Mouse (Mus musculus) urinary bladder, postnatal 36 days (tissue): ENCODE measurements around the gene 1700025G04Rik.

Source experiments
- DNase-seq, 2 experiments: peaks; one replicate each; pipeline ENCODE4 v3.0.0; 2022; ENCODE audit warnings: low spot score in 2 of 2, mixed read lengths in 1 of 2

1700025G04Rik gene

GRCm38 (mm10) chr1:152076222-152076845 lies 13.6 kb downstream of the 1700025G04Rik start:
- DNase-seq, result no peak

GRCm38 (mm10) chr1:152075725-152076124 lies 14.2 kb downstream of the 1700025G04Rik start:
- no peak for DNase-seq

GRCm38 (mm10) chr1:152070441-152070840 lies 19.5 kb downstream of the 1700025G04Rik start:
- DNase-seq, result no peak

- no peak for DNase-seq
These were observed 20.2 kb downstream of the 1700025G04Rik start for GRCm38 (mm10) chr1:152069745-152070144.

- no peak for DNase-seq
These were observed 22.0 kb downstream of the 1700025G04Rik start for GRCm38 (mm10) chr1:152067919-152068318.

- DNase-seq, result no peak
These were observed 24.4 kb downstream of the 1700025G04Rik start for GRCm38 (mm10) chr1:152065527-152065926.

- DNase-seq, result no peak
These were observed 26.4 kb downstream of the 1700025G04Rik start for GRCm38 (mm10) chr1:152063357-152064145.

- DNase-seq, result no peak
These were observed 28.2 kb downstream of the 1700025G04Rik start for GRCm38 (mm10) chr1:152061745-152062144.

GRCm38 (mm10) chr1:152060265-152060664 lies 29.7 kb downstream of the 1700025G04Rik start:
- DNase-seq, result no peak

GRCm38 (mm10) chr1:152058776-152059175 lies 31.1 kb downstream of the 1700025G04Rik start:
- no peak for DNase-seq

GRCm38 (mm10) chr1:152053112-152053511 lies 36.8 kb downstream of the 1700025G04Rik start:
- peak in 1 of 2 experiments; percentile 55 for DNase-seq

GRCm38 (mm10) chr1:152051858-152052257 lies 38.1 kb downstream of the 1700025G04Rik start:
- peak; percentile 59 to 66 for DNase-seq

- DNase-seq, result no peak
These were observed 39.9 kb downstream of the 1700025G04Rik start for GRCm38 (mm10) chr1:152050037-152050436.

- DNase-seq, result no peak
These were observed 41.6 kb downstream of the 1700025G04Rik start for GRCm38 (mm10) chr1:152048291-152048690.

GRCm38 (mm10) chr1:152047416-152047815 lies 42.5 kb downstream of the 1700025G04Rik start:
- DNase-seq, result no peak

- no peak for DNase-seq
These were observed 46.5 kb downstream of the 1700025G04Rik start for GRCm38 (mm10) chr1:152043453-152043852.

GRCm38 (mm10) chr1:152042409-152042808 lies 47.5 kb downstream of the 1700025G04Rik start:
- DNase-seq, result no peak

GRCm38 (mm10) chr1:152041005-152041404 lies 48.9 kb downstream of the 1700025G04Rik start:
- no peak for DNase-seq

GRCm38 (mm10) chr1:152040053-152040452 lies 49.9 kb downstream of the 1700025G04Rik start:
- no peak for DNase-seq

GRCm38 (mm10) chr1:152039588-152039987 lies 50.3 kb downstream of the 1700025G04Rik start:
- DNase-seq, result no peak

GRCm38 (mm10) chr1:152038086-152038485 lies 51.8 kb downstream of the 1700025G04Rik start:
- DNase-seq, result no peak

GRCm38 (mm10) chr1:152037589-152037988 lies 52.3 kb downstream of the 1700025G04Rik start:
- no peak for DNase-seq

- DNase-seq, result no peak
These were observed 55.2 kb downstream of the 1700025G04Rik start for GRCm38 (mm10) chr1:152034766-152035165.
